Mouse (Mus musculus) heart, embryonic 16.5 days (tissue): ENCODE measurements around the gene Usp24. TPM values are rescaled to one million over a fixed set of nuclear protein-coding genes. Genes with fewer than 3 reads are reported as not detected.
A peak's percentile ranks its signal among the peaks of the same experiment; 100 is the strongest.

Experiments
- ATAC-seq: fragments of 200-750 bp; cut with Nextera tagmentation; replicated peaks from 2 replicates; pipeline ENCODE4 v1.8.0; 2017; ENCODE audit warnings: moderate number of reproducible peaks; ENCODE audit not compliant: insufficient read depth, low FRiP score; ENCODE audit errors: extremely low read depth
- H3K27ac ChIP-seq: fragments of 300-500 bp; sonication (generic); 2 replicates; pipeline ENCODE4 v1.5.1; 2014; ENCODE audit warnings: mild to moderate bottlenecking, low read length, control low read depth, moderate library complexity
- H3K27me3 ChIP-seq: fragments of 300-500 bp; sonication (generic); 2 replicates; pipeline ENCODE4 v1.6.1; 2014; ENCODE audit warnings: low read length, mixed read lengths; ENCODE audit not compliant: control insufficient read depth, insufficient read depth
- H3K36me3 ChIP-seq: fragments of 300-500 bp; sonication (generic); 2 replicates; pipeline ENCODE4 v1.6.1; 2014; ENCODE audit not compliant: control insufficient read depth, insufficient read depth
- H3K4me1 ChIP-seq: fragments of 300-500 bp; sonication (generic); 2 replicates; pipeline ENCODE4 v1.6.1; 2014; ENCODE audit warnings: low read length, mixed read lengths; ENCODE audit not compliant: control insufficient read depth, insufficient read depth
- H3K4me2 ChIP-seq: fragments of 300-500 bp; sonication (generic); 2 replicates; pipeline ENCODE4 v1.6.1; 2014; ENCODE audit warnings: low read depth, mild to moderate bottlenecking, control low read depth, low read length
- H3K4me3 ChIP-seq: fragments of 300-500 bp; sonication (generic); 2 replicates; pipeline ENCODE4 v1.5.1; 2014; ENCODE audit warnings: mild to moderate bottlenecking, control low read depth, low read length
- H3K9ac ChIP-seq: fragments of 300-500 bp; sonication (generic); 2 replicates; pipeline ENCODE4 v1.6.1; 2014; ENCODE audit warnings: low read length, control low read depth
- H3K9me3 ChIP-seq: fragments of 300-500 bp; sonication (generic); replicated peaks from 2 replicates; pipeline ENCODE4 v1.6.1; 2016; ENCODE audit warnings: low read length; ENCODE audit not compliant: control insufficient read depth
- WGBS: fragments of 180-500 bp; shearing (Covaris S2); extraction: QIAGEN DNeasy Blood & Tissue Kit; methylation state at CpG from one replicate; pipeline ENCODE4 v1.1.7; 2014; 5-methylcytosine and 5-hydroxymethylcytosine counted together
- polyA plus RNA-seq: library from polyadenylated mRNA; unstranded; fragments of >200 nt; fragmentation: Nextera tagmentation; extraction: Ambion mirVana; gene quantifications from 2 replicates; pipeline ENCODE4 v1.2.1, GENCODE M21; 2015

Gene Usp24
- polyA plus RNA-seq, 1 experiment from 2014 or later, result 5.5 TPM

DNA sequence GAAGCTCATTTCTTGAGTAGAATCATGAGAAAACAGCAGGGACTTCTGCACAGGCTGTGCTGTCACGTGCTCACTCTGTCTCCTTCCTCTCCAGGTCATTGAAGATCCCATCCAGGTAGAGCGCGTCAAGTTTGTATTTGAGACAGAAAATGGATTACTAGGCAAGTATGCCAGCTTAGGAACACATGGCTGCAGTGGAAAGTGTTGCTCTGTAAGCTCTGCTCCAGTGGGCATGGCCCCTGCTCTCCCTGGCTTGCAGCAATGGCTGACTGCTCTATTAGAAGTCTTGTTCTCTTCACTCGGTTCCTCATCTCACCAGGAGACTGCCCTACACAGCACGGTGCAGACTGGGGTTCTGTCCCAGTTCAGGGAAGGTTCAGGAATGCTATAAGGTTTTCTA lies 114.4 kb downstream of the Usp24 start:
- no peak for ATAC-seq
- 96% methylated on average over 5 of the region's 5 CpGs for WGBS
- H3K9me3 ChIP-seq, result no peaks in the 10 kb centered on the region
- no peaks in the 10 kb centered on the region for H3K4me1 ChIP-seq
- H3K36me3 ChIP-seq, result peaks cover 65% of the 10 kb centered on the region
- no peak overlapping the region for H3K4me2 ChIP-seq
- H3K9ac ChIP-seq, result no peak overlapping the region
- H3K27me3 ChIP-seq, result no peaks in the 10 kb centered on the region
- H3K27ac ChIP-seq, result no peak overlapping the region
- no peak overlapping the region for H3K4me3 ChIP-seq

DNA sequence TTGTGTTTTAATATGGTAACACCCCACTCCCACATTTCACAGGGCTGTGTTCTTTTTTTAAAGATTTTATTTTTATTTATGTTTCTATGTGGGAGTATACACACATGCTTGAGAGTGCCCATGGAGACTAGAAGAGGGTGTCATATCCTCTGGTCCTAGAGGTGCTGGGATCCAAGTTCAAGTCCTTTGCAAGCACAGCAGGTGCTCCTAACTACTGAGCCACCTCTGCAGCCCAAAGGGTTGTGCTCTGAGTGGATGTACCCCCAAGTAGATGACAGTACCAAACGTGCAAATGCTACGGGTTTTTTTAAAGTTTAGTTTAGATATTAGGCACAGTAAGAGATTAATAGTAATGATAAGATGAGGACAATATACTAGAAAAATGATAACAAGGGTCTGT lies 119.4 kb downstream of the Usp24 start:
- Histone ChIP-seq H3K4me2 (no peak overlapping the region), H3K9ac (no peak overlapping the region), H3K4me1 (no peaks in the 10 kb centered on the region), H3K27ac (no peak overlapping the region), H3K36me3 (peaks cover 78% of the 10 kb centered on the region), H3K27me3 (no peaks in the 10 kb centered on the region), H3K9me3 (no peaks in the 10 kb centered on the region), H3K4me3 (no peak overlapping the region)
- ATAC-seq, result no peak
- WGBS, result 83% methylated on average over 2 of the region's 2 CpGs

DNA sequence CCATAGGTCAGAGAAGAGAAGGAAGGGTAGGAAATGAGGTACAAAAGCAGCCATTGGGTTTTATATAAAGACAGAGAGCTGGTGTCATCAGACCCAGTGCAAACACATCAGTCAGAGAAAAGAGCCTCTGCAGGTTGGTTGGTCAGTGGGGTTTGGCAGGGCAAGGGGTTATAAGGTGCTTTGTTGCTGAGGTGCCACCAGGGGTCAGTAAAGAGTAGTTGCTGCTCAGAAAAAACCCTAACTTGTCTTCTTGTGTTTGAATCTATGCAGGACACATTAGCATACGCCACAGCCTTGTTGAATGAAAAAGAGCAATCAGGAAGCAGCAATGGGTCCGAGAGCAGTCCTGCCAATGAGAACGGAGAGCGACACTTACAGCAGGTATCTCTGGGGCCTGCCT lies 120.5 kb downstream of the Usp24 start:
- Histone ChIP-seq H3K27me3 (no peaks in the 10 kb centered on the region), H3K36me3 (peaks cover 77% of the 10 kb centered on the region), H3K4me1 (no peaks in the 10 kb centered on the region), H3K4me3 (no peak overlapping the region), H3K9me3 (no peaks in the 10 kb centered on the region), H3K27ac (no peak overlapping the region), H3K4me2 (no peak overlapping the region), H3K9ac (no peak overlapping the region)
- WGBS, result 70% methylated on average over 4 of the region's 4 CpGs
- no peak for ATAC-seq

DNA sequence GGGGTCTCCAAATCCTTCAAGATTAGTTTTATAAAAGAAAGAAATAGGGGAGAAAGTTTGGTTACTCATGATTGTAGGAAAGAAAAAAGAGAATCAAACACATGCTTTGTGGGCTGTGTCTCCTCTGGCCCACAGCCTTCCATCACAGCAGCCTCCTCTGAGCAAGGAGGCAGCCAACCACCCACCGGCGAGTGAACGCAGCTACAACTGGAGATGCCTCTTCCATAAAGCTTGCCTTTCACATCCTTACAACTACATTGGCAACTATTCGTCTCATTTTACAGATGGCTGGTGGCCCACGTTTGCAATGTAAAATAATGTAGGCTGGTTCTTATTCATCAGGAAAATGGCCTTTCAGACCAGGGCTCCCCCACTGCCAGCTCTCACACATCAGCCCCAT lies 121.2 kb downstream of the Usp24 start:
- Histone ChIP-seq H3K4me1 (no peaks in the 10 kb centered on the region), H3K9ac (no peak overlapping the region), H3K27ac (no peak overlapping the region), H3K27me3 (no peaks in the 10 kb centered on the region), H3K9me3 (no peaks in the 10 kb centered on the region), H3K4me3 (no peak overlapping the region), H3K4me2 (no peak overlapping the region), H3K36me3 (peaks cover 74% of the 10 kb centered on the region)
- over 99% methylated on average over 5 of the region's 5 CpGs for WGBS
- ATAC-seq, result no peak

DNA sequence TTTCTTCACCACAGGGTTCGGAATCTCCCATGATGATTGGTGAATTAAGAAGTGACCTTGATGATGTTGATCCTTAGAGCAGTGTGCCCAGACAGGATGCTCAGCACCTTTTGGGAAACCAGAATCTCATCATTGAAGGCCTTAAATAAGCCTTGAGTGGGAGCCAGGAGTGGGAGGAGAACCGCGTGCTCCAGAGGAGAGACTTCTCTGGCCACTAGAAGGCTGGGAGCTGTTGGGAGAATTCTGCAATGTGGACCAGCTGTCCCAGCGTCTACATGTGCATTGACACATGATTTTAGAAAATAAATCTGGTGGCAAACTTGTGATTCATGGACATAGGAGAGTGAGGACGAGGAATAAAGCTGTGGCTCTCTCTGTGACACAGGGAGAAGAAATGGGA lies 122.8 kb downstream of the Usp24 start:
- 90% methylated on average over 5 of the region's 5 CpGs for WGBS
- Histone ChIP-seq H3K27ac (no peak overlapping the region), H3K9ac (no peak overlapping the region), H3K36me3 (peaks cover 70% of the 10 kb centered on the region), H3K4me3 (no peak overlapping the region), H3K9me3 (no peaks in the 10 kb centered on the region), H3K27me3 (no peaks in the 10 kb centered on the region), H3K4me2 (no peak overlapping the region), H3K4me1 (no peaks in the 10 kb centered on the region)
- ATAC-seq, result no peak

DNA sequence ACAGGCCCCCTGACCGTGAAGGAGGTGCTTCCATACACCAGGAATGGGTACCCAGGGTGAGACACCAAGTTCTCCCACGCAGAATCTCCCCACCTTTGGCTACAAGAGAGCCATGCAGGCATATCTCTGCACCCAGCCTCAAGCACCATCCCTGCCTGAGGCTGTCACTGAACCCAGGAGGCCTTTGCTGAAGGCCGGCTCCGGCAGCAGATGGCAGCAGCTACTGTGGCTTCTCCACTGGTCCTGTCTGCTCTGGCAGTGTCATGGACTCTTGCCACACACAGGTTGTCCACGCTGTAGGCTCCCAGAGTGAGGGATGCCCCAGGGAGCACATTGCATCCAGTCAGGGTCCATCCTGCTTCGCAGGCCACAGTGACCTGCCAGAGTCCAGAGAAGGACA lies 127.2 kb downstream of the Usp24 start:
- Histone ChIP-seq H3K36me3 (peaks cover 29% of the 10 kb centered on the region), H3K4me2 (no peak overlapping the region), H3K27me3 (no peaks in the 10 kb centered on the region), H3K4me3 (no peak overlapping the region), H3K4me1 (no peaks in the 10 kb centered on the region), H3K27ac (no peak overlapping the region), H3K9me3 (no peaks in the 10 kb centered on the region), H3K9ac (no peak overlapping the region)
- 74% methylated on average over 6 of the region's 6 CpGs for WGBS
- no peak for ATAC-seq

DNA sequence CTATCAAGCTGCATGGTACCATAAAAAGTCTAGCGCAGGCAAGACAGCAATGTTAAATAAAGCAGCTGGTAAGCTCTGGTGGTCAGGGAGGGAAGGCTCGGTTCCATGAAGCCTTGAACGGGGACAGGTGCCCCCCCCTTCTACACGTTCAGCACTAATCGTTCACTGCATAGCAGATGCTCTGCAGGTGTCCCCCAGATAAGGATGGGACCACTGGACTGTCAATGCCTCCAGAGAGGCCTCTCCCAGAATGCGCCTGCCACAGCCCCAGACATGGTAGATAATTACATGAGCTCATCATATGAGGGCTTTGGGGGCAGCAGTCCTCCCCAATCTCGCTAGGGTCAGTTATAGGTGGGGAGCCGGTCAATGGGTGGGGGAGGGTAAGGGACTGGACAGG lies 133.3 kb downstream of the Usp24 start:
- ATAC-seq, result no peak
- no peak overlapping the region for H3K4me2 ChIP-seq
- H3K9ac ChIP-seq, result no peak overlapping the region
- H3K36me3 ChIP-seq, result no peaks in the 10 kb centered on the region
- no peak overlapping the region for H3K4me3 ChIP-seq
- no peaks in the 10 kb centered on the region for H3K27me3 ChIP-seq
- no peak overlapping the region for H3K27ac ChIP-seq
- WGBS, result 67% methylated on average over 8 of the region's 8 CpGs
- H3K9me3 ChIP-seq, result 0 out of 2 replicates have a peak, but pooled peaks cover 4% of the 10 kb centered on the region
- H3K4me1 ChIP-seq, result peaks cover 9% of the 10 kb centered on the region

DNA sequence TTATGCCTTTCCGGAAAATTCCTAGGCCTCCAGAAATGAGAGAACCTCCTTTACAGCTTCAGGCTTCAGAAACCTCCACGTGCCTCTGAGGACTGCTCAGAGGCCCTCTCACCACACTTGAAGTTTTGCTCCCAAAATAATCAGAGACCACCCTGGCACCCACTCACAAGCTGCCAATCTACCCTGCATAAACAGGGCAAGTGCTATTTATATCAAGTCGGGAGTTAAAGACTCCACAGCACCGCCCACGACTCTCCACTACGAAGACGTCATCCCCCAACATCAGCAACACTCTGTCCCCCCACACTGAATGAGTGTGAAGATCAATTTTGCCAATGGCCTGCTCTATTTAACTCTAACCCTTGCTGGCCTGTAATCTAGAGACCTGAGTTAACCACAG lies 136.4 kb downstream of the Usp24 start:
- peak; percentile 49; the same call in 1 of the 2 replicates for ATAC-seq
- peaks cover 9% of the 10 kb centered on the region for H3K4me1 ChIP-seq
- H3K27me3 ChIP-seq, result no peaks in the 10 kb centered on the region
- WGBS, result 33% methylated on average over 7 of the region's 7 CpGs
- no peaks in the 10 kb centered on the region for H3K36me3 ChIP-seq
- 0 out of 2 replicates have a peak, but pooled peaks cover 4% of the 10 kb centered on the region for H3K9me3 ChIP-seq
- no peak overlapping the region for H3K4me2 ChIP-seq
- no peak overlapping the region for H3K9ac ChIP-seq
- H3K27ac ChIP-seq, result no peak overlapping the region
- no peak overlapping the region for H3K4me3 ChIP-seq

DNA sequence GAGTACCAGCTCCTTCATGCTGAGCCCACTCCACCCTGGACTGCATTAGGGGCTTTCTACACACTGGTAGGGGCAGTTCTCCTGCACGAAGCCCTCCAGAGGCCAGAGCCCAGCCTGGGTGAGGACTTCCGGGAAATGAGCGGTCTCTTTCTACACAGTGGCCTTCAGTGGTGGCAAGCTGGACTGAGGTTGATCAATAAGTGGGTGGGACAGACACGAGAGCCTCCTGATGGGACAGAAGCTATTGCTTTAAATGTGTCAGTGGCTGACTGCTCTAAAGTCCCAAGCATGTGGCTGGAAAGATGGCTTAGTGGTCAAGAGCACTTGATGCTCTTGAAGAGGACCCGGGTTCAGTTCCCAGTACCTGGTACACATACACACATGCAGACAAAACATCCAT lies 137.1 kb downstream of the Usp24 start:
- Histone ChIP-seq H3K9me3 (0 out of 2 replicates have a peak, but pooled peaks cover 4% of the 10 kb centered on the region), H3K36me3 (no peaks in the 10 kb centered on the region), H3K27me3 (no peaks in the 10 kb centered on the region), H3K9ac (no peak overlapping the region), H3K4me3 (no peak overlapping the region), H3K27ac (no peak overlapping the region), H3K4me2 (no peak overlapping the region), H3K4me1 (peaks cover 9% of the 10 kb centered on the region)
- whole genome bisulfite sequencing, result 86% methylated on average over 5 of the region's 5 CpGs
- ATAC-seq, result no peak

DNA sequence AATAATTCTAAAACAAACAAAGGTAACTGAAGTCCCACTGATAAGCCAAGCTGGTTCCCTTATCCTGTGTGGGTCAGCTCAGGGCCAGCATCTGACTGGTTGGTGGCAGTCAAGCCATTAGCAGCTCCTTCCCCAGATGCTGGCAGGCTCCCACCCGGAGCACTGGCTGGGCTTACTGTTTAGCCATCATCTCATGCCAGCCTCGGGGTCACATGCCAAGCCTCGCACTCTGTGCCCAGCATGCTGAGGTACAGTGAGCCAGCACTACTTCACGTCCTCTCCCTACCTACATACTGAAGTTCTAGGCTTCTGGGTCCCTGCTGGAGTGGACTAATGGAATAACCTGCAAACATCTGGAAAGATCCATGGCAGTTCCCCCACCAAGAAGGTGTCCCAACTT lies 137.5 kb downstream of the Usp24 start:
- Histone ChIP-seq H3K9ac (no peak overlapping the region), H3K27me3 (no peaks in the 10 kb centered on the region), H3K4me3 (no peak overlapping the region), H3K27ac (no peak overlapping the region), H3K36me3 (no peaks in the 10 kb centered on the region), H3K9me3 (0 out of 2 replicates have a peak, but pooled peaks cover 3% of the 10 kb centered on the region), H3K4me2 (no peak overlapping the region), H3K4me1 (peaks cover 9% of the 10 kb centered on the region)
- 89% methylated on average over 4 of the region's 4 CpGs for WGBS
- ATAC-seq, result no peak
